Mouse (Mus musculus): ENCODE results near the gene Gdi2. TPM values are rescaled to one million over a fixed set of nuclear protein-coding genes. Genes with fewer than 3 reads are reported as not detected.
"Not testable (repeated sequence)": the region's sequence is repeated elsewhere in the genome, so short reads cannot be mapped to it uniquely, and the experiment has no call there.

Gene Gdi2
- 100 to 1,000 TPM; 130 to 167 TPM for total RNA-seq (2021)
- long read RNA-seq, experiment 1, full-length matches to known transcripts, result 67 of 74 reads
- long read RNA-seq, experiment 1, partial matches to known transcripts, result 3 of 74 reads
- long read RNA-seq, experiment 1, other reads (novel, unspliced or antisense), result 4 of 74 reads
- long read RNA-seq, experiment 2, full-length matches to known transcripts, result 100 of 108 reads
- long read RNA-seq, experiment 2, partial matches to known transcripts, result 3 of 108 reads
- long read RNA-seq, experiment 2, other reads (novel, unspliced or antisense), result 5 of 108 reads

DNA sequence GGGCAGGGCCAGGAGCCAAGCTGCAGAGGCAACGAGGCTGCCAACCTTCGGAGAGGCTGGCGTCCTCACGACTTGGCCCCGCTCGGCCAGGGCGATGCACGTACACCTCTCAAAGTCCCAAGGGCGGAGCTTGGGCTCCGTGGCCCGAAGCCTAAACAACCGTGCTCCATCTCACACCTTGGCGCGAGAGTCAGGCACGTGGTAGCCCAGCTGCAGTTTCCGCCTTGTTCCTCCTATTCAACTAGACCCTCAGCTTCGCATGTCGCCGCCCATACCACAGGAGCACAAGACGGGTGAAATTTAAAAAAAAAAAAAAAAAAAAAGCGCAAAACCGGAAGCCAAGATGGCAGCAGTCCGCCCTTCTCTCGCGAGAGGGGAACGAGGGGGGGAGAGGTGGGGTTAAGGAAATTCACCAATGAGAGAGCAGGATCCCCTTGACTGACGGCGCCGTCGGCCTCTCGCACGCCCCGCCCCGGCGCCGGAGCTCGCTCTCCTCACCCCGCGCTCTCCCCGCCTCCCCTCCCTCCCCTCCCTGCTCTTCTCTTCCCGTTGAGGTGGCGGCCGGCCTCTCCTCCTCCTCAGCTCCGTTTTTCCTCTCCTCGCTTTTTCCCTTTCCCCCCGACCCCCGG, at the start of gene Gdi2:
TSS of gene Gdi2 (plus strand) at position 470 of the 629 bp plus-strand sequence.
- peak; percentile 97 for DNase-seq

DNA sequence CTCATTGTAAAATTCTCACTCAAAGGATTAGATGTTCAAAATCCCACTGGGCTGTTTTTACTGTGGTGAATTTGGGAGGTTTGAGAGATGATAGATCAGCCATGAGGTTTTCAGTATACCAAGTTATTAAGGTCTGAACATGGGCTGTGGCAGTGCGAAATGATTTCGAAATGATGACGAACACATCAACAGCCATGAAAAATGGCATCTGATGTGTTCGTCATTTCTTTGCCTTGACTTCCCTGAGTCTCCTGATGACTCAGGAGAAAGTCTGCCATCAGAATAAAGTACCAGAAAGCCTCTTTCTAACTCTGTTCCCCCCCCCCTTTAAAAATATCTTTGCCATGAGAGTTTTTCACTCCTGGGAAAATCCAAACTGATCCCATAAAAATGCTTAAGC, 42.3 kb upstream of the Gdi2 start:
- DNase-seq, result no peak

- DNase-seq, result not testable (repeated sequence)
Measured at GRCm38 (mm10) chr13:3501014-3501413, 36.8 kb upstream of the Gdi2 start.

DNA sequence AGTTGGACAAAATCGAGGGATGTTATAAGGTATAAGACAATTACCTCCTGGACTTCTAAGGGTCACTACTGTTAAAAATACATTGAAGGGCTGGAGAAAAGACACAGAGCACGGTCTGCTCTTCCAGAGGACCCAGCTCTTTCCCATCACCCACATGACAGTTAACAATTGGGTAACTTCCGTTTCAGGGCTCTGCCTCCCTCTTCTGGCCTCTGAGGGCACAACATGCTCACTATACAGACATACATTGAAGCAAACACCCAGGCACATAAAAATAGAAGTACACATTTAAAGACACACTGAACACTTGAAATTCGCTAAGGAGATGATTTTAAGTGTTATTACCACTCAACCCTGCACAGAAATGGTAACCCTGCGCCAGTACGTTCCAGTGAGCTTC, 22.5 kb upstream of the Gdi2 start:
- DNase-seq, result not testable (repeated sequence)

- not testable (repeated sequence) for DNase-seq
Measured at GRCm38 (mm10) chr13:3519357-3519756, 18.5 kb upstream of the Gdi2 start.

DNA sequence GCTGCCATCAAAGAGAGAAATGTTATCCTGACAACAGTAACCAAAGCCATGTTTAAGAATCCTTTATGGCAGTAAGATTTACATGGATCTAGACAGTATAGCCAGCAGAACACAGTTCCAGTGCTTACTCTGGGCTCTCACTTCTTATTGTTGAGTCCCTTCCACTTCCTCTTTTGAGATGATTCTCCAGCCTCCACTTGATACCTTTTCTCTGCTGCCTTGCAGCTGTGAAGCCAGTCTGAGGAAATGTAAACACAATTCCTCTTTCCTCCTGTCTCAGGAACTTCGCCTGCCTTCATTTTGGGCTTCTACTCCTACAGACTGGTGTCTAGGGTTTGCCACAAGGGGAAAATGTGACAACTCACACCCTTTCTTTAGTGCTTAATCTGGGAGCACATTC, 17.9 kb upstream of the Gdi2 start:
- not testable (repeated sequence) for DNase-seq

GRCm38 (mm10) chr13:3523459-3523858, 14.4 kb upstream of the Gdi2 start:
- DNase-seq, result no peak

DNA sequence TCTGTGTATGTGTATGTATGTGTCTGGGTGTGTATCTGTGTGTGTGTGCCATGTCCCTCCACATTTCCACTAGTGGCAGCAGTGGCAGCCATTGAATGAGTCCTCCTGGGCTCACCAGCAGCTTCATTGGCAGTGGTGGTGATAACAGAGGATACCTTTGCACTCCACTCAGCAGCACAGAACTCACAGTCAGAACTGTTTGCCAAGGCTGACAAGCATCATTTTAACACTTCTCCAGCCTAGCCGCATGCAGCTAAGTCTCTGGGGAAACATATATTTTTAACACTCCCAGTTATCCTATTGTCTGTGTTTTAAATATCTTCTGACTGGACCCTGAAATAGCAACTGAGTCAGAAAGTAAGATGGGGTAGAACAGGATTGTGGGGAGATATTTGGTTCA, 13.9 kb upstream of the Gdi2 start:
- DNase-seq, result no peak

- no peak for DNase-seq
Measured at GRCm38 (mm10) chr13:3525611-3526051, 12.2 kb upstream of the Gdi2 start.

GRCm38 (mm10) chr13:3526328-3526727, 11.5 kb upstream of the Gdi2 start:
- no peak for DNase-seq

DNA sequence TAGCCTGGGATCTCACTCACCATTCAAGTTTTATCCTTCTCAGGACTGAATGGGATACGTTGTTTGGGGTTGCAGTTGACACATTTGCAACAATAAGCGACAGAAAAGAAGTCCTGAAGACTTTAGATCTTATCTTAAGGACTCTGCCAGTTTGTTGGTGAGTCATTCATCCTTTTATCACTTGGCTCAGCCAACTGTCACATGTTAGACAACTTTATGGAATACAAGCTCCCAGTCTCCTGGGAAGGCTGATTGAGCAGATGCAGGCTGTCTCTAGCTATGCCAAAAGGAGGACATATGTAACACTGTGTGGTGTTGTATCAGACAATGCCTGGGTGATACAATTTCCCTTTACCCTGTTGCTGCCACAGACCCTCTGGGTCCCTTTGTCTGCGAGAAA, 7.4 kb upstream of the Gdi2 start:
- DNase-seq, result no peak

GRCm38 (mm10) chr13:3531176-3531575, 6.7 kb upstream of the Gdi2 start:
- DNase-seq, result not testable (repeated sequence)

DNA sequence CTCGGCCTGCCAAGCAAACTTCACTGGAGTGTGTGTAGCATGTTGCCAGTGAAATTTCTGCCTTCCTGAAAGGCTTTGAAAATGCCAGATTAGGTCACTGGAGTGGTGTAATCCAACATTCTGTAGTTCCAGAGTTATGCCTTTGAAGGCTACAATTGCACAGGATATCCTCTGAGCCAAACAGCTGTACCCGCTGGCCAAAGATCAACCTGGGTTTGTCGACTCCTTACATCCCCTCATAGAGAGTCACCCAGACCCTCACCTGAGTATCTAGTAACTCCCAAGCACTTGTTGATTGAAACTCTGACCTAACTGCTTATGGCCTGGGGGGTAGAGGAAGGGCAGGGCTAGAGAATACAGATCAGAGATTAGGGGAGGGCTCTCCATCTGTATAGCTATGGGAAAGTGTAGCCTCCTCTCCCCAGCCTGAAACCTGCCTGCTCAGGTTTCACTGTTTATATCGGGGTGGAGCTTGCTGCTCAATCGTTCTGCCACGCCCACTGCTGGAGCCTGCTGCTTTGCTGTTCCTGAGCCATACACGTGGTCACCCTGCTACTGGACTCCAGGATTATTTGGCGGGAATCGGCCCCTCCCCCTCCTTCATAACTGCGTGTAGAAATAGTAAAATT, 6.1 kb upstream of the Gdi2 start:
- no peak for DNase-seq

DNA sequence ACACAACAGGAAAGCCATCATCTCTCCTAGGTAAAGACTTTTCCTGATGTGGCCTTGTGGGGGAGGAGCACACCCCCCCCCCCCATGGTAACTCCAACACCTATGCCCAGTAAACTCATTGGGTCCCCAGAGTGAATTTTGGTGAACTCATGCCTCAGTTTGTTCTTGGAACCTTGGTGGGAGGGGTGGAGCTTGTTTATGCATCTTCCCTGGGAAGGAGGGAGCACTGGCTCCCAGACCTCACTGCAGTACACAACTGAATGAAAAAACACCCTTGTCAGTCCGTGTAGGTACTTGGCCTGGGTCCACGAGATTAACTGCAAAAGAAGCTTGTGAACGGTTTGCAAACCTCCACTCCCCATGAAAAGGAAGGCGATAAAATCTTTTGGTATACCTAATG, 5.4 kb upstream of the Gdi2 start:
- DNase-seq, result no peak

GRCm38 (mm10) chr13:3534146-3534545, 3.7 kb upstream of the Gdi2 start:
- no peak for DNase-seq

DNA sequence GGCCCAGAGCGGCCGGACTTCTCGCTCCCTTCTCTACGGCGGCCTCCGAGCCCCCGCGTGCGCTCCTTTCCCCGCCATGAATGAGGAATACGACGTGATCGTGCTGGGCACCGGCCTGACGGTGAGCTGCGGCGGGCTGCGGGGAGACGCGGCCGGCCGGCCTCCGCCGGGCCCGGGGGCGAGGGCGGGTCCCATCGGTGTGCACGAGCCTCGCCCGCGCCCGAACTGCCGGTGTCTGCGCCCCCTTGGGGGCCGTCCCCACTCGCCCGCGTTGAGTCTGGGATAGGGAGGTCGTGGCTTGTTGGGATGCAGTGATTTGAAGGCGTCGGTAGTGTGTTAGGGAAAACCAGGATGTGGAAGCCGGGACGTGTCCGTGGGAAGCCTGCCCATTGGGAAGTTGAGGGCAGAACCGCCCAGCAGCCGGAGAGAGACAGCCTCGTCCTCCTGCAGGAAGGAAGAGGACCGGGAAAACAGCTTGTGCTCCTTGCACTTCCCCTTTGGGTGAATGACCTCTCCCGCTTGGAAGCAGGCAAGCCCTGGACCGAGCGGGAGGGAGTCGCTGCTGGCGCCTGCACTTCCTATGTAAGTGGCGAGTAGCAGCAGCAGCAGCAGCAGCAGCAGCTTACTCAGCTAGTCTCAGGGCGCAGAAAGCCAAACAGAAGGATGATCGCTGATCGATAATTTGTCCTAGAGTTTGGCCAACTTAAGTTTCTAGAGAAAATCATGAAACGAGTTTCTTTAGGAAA, 533 bp downstream of the Gdi2 start:
- DNase-seq, result peak; percentile 83

DNA sequence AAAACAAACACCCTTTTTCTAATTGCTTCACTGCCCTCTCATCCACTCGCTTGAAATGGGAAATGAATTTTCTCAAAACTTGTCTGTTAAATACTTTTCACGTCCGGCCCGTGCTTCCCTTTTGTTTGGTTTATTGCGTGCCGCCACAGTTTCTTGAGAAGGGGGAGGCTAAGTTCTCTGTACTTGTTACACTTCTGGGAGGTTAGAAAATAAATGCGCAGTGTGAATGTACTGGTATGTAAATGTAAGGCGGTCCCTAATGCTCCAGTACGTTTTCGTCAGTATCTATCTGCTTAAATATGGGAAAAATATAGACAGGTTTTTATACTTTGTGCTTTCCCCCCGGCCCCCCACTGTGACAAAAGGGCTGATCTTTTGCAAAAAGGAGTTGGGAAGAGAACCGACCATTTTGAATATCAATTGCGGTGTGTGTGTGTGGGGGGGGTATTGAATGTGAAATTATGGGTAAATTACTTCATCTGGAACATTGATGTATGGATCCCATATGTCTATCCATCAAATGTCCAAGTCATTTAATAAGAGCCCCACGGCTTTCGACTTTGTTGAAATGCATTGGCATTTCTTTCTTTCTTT, 1.2 kb downstream of the Gdi2 start:
- no peak for DNase-seq

DNA sequence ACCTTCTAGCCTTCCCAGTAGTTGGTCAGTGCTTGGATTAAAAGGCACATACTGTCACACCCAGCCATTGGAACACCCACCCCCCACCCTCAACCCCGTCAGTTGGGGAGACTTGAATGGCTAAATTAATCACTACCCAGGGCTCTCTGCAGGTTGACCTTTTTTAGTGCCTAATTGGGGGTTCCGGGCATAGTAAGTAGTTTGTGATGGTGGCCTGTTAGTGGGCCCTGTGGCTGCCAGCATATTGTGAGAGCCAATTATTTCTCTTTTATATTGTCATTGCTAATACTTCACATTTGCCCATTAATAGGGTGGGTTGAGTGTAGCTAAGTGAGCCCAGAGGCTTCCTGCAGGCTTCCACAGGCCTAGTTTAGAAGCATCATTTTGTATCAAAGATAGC, 2.3 kb downstream of the Gdi2 start:
- DNase-seq, result no peak

- no peak for DNase-seq
Measured at GRCm38 (mm10) chr13:3541159-3541782, 3.4 kb downstream of the Gdi2 start.

DNA sequence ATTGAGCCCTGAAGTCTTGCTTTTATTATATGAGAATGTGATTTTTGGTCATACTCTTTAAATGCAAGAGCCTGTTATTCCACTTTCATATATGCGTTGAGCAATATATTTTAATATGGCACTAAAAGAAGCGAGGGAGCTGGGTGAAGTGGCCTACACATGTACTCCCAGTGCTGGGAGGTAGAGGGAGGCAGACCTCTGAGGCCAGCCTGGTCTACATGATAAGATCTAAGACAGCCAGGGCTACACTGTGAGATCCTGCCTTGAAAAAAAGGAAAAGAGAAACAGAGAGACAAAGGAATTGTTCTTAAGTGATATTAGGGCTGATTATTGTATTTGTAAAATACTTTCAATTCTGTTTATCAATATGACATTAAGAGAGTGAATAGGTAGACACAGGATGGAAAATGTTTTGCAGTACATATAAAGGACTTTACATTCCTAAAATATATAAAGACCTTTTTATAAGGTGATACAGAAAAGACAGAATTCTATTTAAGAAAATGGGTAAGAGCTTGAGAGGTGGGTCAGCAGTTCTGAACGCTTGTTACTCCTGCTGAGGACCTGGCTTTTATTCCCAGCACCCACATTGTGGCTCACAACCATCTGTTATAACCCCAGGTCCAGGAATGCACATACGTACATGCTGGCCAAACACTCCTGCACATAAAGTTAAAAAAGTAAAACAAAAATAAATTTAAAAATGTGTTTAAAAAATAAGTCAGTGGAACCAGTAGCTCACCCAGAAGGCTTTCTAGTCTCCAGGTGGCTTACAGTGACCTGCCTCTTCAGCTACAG, 6.4 kb downstream of the Gdi2 start:
- no peak for DNase-seq

- DNase-seq, result no peak
Measured at GRCm38 (mm10) chr13:3544925-3545324, 7.1 kb downstream of the Gdi2 start.
